Mouse (Mus musculus): ENCODE data around the gene Cmtm4. TPM values are rescaled to one million over a fixed set of nuclear protein-coding genes. Genes with fewer than 3 reads are reported as not detected.

Gene Cmtm4
- total RNA-seq (2023; ENCODE audit: inconsistent age), result 0.48 to 0.72 TPM (median 0.60 TPM) in 4 replicates

GRCm38 (mm10) chr8:104395703-104396357 lies at the start of gene Cmtm4:
Gene Cmtm4 (minus strand): TSS chr8:104395807.

DNA sequence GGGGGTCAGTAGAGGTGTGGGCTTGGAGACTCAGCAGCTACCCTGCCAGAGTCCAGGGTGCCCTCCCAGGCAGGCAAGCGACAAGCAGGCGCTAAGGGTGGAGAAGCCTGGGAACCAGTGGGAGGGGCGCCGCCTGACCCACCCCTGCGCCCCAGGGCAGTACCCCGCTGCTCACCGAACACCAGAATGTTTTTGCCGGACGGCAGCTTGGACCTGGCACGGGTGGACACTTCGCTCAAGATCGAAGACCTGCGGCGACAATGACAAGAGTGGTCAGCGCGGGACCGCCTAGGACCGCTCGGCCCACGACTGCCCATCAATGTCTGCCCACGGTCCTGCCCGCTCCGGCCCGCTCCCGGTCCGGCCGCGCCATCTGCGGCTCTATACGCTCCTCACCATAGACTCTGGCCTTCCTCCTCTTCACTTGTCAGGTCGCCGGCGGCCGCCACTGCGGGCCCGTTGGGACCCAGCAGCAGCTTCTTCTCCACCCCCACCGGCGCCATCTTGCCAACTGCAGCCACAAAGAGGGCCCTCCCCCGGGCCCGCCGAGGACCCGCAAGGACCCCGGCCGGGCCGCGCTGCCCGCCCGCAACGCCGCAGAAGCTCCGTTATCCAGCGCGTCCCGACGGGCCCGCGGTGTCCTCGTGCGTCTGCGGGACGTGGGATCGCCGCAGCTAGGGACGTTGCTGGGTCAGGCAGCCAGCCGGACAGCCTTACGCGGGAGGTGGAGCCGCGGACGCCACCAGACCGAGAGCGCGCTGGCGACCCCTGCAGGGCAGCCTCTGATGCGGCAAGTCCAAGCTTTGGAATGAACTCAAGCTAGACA lies 46.9 kb upstream of the Cmtm4 start, which contains the start of gene Dync1li2:
Dync1li2 (minus strand) TSS at position 749 of the 826 bp plus-strand sequence.

DNA sequence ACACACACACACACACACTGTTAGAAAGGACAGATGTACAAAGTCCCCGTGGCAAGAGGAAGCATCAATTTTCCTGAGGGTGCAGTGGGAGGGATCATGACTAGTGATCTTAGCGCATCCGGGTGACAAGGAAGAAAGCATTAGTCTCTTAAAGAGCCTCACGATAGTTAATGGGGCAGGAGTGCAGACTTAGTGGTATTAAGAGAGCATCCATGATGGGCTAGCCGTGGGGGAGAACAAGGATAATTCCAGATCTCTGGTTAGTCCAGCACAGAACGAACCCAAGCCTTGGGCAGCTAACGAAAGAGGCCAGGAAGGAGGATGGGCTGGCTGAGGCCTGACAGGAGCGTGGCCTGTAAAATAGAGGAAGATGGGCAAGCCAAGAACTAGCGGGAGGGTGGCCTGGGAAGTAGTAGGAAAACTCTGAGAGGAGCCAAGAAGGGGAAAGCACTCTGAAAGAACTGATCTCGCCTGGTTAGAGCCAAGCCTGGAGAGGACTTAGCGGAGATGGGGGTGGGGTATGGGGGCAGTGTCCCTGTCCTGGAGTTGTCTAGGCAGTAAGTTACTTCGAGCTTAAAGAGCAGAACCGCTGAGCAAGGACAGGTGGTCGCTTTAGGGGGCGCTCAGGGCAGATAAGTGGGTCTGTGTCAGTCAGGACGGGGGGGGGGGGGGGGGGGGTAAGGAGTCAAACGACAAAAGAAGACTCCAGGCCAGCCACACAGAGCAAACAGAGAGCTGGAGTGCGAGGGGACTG lies 56.2 kb downstream of the Cmtm4 start, which contains the start of gene Cmtm3:
Cmtm3 (plus strand) TSS at position 182 of the 754 bp plus-strand sequence.

GRCm38 (mm10) chr8:104321930-104322329 lies 73.7 kb downstream of the Cmtm4 start, which contains the start of gene Cmtm2b:
Gene Cmtm2b (plus strand): TSS chr8:104322230.

DNA sequence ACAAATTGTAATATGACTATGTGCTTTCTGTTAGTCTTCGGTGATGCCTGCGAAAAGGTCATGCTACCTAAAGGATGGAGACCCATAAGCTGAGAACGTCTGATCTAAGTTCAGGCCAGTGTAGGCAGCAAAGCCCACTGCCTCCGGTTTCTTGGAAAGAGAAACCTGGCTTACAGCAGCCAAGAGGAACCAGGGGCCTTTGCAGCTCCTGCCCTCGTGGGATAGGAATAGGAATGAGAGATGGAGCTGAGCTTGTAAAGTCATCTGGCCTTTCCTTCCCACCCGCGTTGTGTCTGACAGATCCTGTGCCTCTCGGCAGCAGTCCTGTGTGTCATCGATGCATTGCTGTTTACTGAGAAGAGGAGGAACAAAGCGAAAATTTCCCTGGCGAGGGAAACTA lies 74.3 kb downstream of the Cmtm4 start, which contains the start of gene Gm11020:
Gm11020 (plus strand) TSS at position 301 of the 400 bp plus-strand sequence.

DNA sequence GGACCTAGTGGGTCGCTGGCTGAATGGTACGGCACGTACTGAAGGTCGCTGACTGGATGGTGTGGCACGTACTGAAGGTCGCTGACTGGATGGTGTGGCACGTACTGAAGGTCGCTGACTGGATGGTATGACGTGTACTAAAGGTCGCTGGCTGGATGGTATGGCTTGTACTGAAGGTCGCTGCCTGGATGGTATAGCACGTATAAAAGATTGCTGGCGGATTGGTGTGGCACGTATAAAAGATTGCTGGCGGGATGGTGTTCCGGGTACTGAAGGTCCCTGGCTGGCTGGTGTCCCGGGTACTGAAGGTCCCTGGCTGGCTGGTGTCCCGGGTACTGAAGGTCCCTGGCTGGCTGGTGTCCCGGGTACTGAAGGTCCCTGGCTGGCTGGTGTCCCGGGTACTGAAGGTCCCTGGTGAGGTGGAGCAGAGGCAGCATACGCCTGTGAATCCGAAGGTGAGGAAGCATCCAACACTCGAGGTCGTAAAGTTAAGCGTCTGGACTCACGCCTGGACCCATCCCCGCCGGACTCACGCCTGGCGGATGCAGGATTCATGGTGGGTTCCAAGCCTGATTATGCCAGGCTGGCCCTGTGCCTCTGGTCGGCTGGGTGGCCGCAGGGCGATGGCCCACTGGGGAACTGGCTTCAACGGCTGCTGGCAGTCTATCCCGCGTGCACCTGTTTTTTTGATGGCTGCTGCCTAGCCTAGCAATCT lies 86.0 kb downstream of the Cmtm4 start, which contains the start of the genes Gm45711 and Cmtm1:
Gm45711 (minus strand) TSS at position 641 of the 715 bp plus-strand sequence.
Cmtm1 (minus strand) TSS at position 705 of the 715 bp plus-strand sequence.

Other genes with a start within 250 kb of the Cmtm4 start
- 0.38 TPM in 1 of 4 replicates, not detected in the others for gene Bean1, start 225.4 kb downstream of the Cmtm4 start, total RNA-seq (2023; ENCODE audit: inconsistent age)
- gene Tk2, start 147.2 kb downstream of the Cmtm4 start, total RNA-seq (2023; ENCODE audit: inconsistent age), result 98.5 to 107 TPM (median 104 TPM) in 4 replicates
- gene Cklf, start 144.9 kb downstream of the Cmtm4 start, total RNA-seq (2023; ENCODE audit: inconsistent age), result 66.5 to 76.0 TPM (median 67.5 TPM) in 4 replicates
- gene Cmtm2a, start 102.6 kb downstream of the Cmtm4 start, total RNA-seq (2023; ENCODE audit: inconsistent age), result not detected in 4 replicates
- gene Gm45711, start 85.7 kb downstream of the Cmtm4 start, total RNA-seq (2023; ENCODE audit: inconsistent age), result not detected in 4 replicates
- gene Cmtm1, start 85.7 kb downstream of the Cmtm4 start, total RNA-seq (2023; ENCODE audit: inconsistent age), result not detected in 4 replicates
- gene Gm11020, start 74.2 kb downstream of the Cmtm4 start, total RNA-seq (2023; ENCODE audit: inconsistent age), result not detected in 4 replicates
- not detected in 4 replicates for gene Cmtm2b, start 73.6 kb downstream of the Cmtm4 start, total RNA-seq (2023; ENCODE audit: inconsistent age)
- gene Cmtm3, start 56.4 kb downstream of the Cmtm4 start, total RNA-seq (2023; ENCODE audit: inconsistent age), result 11.3 to 18.9 TPM (median 13.8 TPM) in 4 replicates
- gene Dync1li2, start 47.2 kb upstream of the Cmtm4 start, total RNA-seq (2023; ENCODE audit: inconsistent age), result 49.5 to 85.5 TPM (median 58.7 TPM) in 4 replicates
- gene Terb1, start 114.1 kb upstream of the Cmtm4 start, total RNA-seq (2023; ENCODE audit: inconsistent age), result 2.6 to 4.0 TPM (median 3.4 TPM) in 4 replicates
- gene Nae1, start 138.8 kb upstream of the Cmtm4 start, total RNA-seq (2023; ENCODE audit: inconsistent age), result 35.0 to 43.0 TPM (median 39.4 TPM) in 4 replicates
- 1.1 to 1.5 TPM (median 1.3 TPM) in 4 replicates for gene Car7, start 138.9 kb upstream of the Cmtm4 start, total RNA-seq (2023; ENCODE audit: inconsistent age)
- gene Pdp2, start 195.6 kb upstream of the Cmtm4 start, total RNA-seq (2023; ENCODE audit: inconsistent age), result 9.1 to 9.9 TPM (median 9.3 TPM) in 4 replicates
- gene Cdh16, start 228.6 kb upstream of the Cmtm4 start, total RNA-seq (2023; ENCODE audit: inconsistent age), result not detected in 4 replicates
- gene Rrad, start 235.5 kb upstream of the Cmtm4 start, total RNA-seq (2023; ENCODE audit: inconsistent age), result 27.1 to 35.5 TPM (median 32.1 TPM) in 4 replicates
- gene Ciao2b, start 246.2 kb upstream of the Cmtm4 start, total RNA-seq (2023; ENCODE audit: inconsistent age), result 25.5 to 31.5 TPM (median 28.1 TPM) in 4 replicates